Mouse (Mus musculus) adrenal gland, postnatal 4 days (tissue): ENCODE data around the gene Slc5a4a. TPM values are rescaled to one million over a fixed set of nuclear protein-coding genes. Genes with fewer than 3 reads are reported as not detected.

ENCODE experiments used
- DNase-seq, 2 experiments: peaks; one replicate each; pipeline ENCODE4 v3.0.0; 2021 to 2022; ENCODE audit warnings: low spot score in 2 of 2, mixed read lengths in 2 of 2
- microRNA-seq: library from miRNA; unstranded; fragments of <30 nt; microRNA quantifications from one replicate; pipeline ENCODE4 v1.2.0, GENCODE M21; 2021
- total RNA-seq, 2 experiments: library from RNA; stranded (reverse); gene quantifications; 2 replicates each; pipeline ENCODE4 v1.2.3; 2021

Gene Slc5a4a
- total RNA-seq, 2 experiments from 2014 or later: not detected

DNA sequence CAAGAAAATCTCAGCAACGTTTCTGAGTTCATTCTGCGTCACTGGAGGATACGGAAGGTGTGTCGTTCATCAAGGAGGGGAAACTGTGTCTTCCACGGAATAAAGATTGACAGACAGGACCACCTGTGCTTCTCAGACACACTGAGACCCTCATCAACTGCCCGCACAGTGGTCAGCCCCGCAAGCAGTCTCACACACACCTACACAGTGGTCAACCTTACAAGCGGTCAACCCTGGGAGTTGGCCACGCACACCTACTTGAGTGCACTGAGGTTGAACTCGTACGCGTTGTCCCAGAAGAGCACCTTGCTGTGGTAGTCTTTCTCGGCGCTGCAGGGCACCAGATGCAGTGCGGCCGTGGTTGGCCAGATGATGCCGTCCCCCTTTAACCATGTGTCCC lies 69.8 kb downstream of the Slc5a4a start:
- DNase-seq: no peak

DNA sequence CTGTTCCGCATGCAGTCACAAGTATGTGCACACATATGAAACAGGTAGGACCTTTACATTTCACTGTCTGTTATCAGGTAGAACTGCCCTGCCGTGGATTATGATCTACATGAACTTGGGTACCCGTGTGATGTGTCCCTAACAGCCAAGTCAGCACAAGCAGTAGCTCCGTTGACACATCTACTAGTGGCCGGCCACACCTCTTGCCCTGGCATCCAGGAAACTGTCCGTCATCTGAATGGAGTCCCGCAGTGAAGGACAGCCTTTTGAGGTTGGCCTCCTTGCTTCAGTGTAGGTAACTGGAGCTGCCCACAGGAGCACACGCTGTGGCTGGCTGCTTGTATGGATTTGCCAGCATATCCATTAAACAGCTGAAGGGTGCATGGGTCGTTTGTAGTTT lies 71.0 kb downstream of the Slc5a4a start:
- no peak for DNase-seq

DNA sequence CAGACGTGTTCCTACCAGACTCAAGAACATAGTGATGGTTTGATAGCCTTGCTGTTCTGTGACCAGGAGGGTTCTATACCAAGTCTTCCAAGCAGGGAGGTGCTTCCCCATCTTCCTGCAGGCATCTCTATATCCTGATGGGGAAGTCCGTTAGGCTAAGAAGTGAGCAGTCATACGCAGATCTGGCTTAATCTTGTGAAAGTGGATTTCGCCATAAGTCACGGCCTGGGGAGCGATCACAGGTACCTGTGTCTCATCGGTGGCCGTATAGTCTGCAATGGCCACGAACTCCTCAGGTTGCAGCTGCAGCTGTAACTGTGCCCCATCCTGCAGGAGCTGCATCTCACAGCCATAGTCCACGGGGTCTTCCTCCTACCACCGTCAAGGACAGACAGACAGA lies 78.7 kb downstream of the Slc5a4a start:
- no peak for DNase-seq

DNA sequence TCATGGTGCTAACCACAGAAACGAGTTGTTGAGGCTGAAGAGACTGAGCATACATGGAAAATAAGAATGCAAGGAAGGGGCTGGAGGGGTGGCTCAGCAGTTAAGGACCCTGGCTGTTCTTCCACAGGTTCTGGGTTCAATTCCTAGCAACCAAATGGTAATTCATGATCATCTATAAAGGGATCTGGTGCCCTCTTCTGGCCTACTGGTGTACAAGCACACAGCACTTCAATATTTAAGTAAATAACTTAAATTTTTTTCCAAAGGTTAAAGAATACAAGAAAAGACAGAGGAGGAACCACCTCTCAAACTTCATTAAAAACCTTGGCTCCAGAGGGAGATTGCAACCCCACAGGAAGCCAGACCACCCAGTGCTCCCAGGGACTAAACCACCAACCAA lies 82.4 kb downstream of the Slc5a4a start:
- DNase-seq: no peak

DNA sequence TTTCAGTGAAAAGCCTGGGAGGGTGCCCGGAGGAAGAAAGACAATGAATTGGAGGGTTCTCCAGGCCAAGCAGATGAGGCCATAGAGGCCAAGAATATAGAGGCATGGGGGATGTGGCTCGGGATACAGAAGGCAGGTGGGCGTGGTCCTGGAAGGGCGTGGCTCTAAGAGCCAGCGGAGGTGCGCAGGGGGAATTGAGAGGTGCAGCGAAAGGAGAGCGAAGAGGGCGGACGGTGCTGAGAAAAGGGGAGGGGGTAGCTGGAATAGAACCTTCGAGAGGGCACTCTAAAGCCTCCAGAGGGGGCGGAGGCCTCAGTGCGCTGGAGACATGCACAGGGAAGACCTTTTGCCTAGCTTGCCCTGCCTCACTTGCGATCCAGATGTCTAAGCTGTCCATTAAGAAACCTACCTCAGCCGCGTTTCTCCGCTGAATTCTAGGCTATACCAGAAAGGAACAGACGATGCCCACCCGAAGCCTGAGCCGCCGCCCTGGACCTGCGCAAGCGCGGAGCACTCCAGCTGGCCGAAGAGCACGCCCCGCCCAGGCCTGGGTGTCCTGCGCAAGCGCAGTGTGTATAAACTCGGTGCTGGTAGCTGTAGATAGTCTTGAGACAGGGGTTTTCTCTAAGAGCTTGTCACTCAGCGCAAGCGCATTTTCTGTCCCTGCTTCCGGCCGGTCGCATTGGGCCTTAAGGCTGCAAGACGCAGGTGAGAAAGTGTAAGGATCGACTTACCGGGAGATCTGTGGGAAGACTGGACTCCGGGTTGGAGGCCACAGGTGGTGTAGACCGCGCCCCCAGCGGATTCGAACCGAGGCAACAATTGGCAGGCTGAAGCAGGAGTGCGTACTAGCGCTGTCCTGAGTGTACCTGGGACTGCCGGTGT lies 90.3 kb downstream of the Slc5a4a start, which contains the start of gene Prmt2:
Gene Prmt2 (minus strand): TSS at position 525 of the 885 bp plus-strand sequence.
- DNase-seq: peak; percentile 73 to 84

Small RNA genes within 50 kb of the gene (microRNA-seq; reads per million reads assigned to microRNA genes)
- not detected for gene Mir678

Other genes starting within 250 kb of the Slc5a4a start
- 10 to 100 TPM; 91.2 to 95.2 TPM for gene Smarcb1, start 225.8 kb upstream of the Slc5a4a start, total RNA-seq
- 100 to 1,000 TPM; 310 to 396 TPM for gene Chchd10, start 214.3 kb upstream of the Slc5a4a start, total RNA-seq
- gene Mmp11, start 211.0 kb upstream of the Slc5a4a start, total RNA-seq: 10 to 100 TPM; 14.7 to 19.0 TPM
- gene Gm867, start 206.8 kb upstream of the Slc5a4a start, total RNA-seq: 1 to 10 TPM in 1 of 2 experiments, under 1 TPM in 1; 0.90 to 1.8 TPM
- gene Vpreb3, start 204.4 kb upstream of the Slc5a4a start, total RNA-seq: under 1 TPM; 0.53 to 0.71 TPM
- under 1 TPM; 0.14 TPM for gene Gm5134, start 192.9 kb upstream of the Slc5a4a start, total RNA-seq
- gene Zfp280b, start 114.8 kb upstream of the Slc5a4a start, total RNA-seq: 10 to 100 TPM; 14.5 to 16.6 TPM
- not detected for gene Slc5a4b, start 36.5 kb upstream of the Slc5a4a start, total RNA-seq
- gene Prmt2, start 90.4 kb downstream of the Slc5a4a start, total RNA-seq: 10 to 100 TPM; 18.8 to 20.2 TPM
- gene S100b, start 106.4 kb downstream of the Slc5a4a start, total RNA-seq: 10 to 100 TPM in 1 of 2 experiments, 1 to 10 TPM in 1; 9.5 to 11.2 TPM
- gene Dip2a, start 197.8 kb downstream of the Slc5a4a start, total RNA-seq: 10 to 100 TPM; 39.8 to 42.4 TPM